Mouse (Mus musculus) monocyte, adult 5-6 weeks (primary cell): Measurements from ENCODE around the gene Sh2b1. TPM values are rescaled to one million over a fixed set of nuclear protein-coding genes. Genes with fewer than 3 reads are reported as not detected.
A peak's percentile ranks its signal among the peaks of the same experiment; 100 is the strongest.

Experiments
- ATAC-seq: fragments of 153-309, 156-312 bp; replicated peaks from 2 replicates; pipeline ENCODE4 v1.8.0; 2017; ENCODE audit warnings: mild to moderate bottlenecking; ENCODE audit not compliant: low TSS enrichment, insufficient number of reproducible peaks, severe bottlenecking, poor library complexity, low FRiP score
- total RNA-seq: library from RNA; stranded (forward); fragments of 200-1000, 200-491, 200-594 nt; gene quantifications from 3 replicates; pipeline ENCODE4 v1.2.3, GENCODE M21; 2017

Sh2b1 gene
- total RNA-seq, 1 experiment from 2014 or later, result 15.4 TPM

DNA sequence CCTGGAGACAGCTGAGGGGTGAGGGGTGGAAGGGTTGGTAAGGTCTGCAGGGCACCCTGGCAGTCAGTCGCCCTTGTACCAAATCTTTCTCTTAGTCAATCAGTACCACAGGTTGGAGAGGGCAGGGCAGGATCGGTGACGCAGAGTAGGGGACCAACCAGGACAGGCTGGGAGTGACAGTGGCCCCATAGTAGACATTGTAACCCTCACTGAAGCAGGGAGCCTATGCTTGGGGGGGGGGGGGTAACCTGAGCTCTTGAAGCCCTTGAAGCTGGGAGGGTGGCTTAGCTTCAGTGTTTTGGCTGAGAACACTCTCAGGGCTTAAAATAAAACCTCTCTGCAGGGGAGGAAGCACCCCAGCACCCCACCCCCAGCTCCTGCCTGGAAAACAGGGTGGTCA is 13.6 kb downstream of the Sh2b1 start:
- ATAC-seq, result no peak

DNA sequence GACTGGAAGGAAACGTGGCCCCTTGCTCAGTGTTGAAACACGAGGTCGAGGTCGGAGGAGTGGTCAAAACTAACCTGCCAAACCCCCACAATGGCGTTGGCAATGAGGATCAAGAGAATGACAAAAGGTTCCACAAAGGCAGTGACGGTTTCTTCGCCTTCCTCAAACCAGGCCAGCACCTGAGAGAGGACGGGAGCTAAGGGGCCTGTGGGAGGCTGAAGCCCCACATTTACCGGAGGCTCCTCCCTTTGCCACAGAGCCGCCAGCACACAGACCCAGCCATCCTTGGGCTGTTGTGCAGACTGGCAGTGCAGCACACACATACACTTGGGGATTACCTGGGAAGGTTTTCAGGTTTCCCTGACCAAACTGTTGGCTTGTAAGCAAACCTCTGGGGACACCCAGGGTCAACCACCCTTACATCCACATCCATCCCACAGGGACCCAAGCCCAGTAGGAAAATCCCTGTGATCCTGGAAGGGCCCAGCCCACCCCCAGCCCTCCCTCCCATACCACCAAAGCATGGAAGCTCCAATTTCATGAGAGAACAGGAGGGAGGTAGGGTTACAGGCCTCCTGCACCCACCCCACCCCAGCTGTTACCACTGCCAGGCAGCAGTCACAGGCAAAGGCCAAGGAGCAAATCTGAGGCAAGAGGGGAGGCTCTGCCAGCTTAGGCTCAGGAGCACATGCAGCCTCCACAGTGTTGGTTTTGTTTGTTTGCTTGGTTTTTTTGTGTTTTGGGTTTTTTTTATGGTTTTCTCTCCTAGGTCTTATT is 14.4 kb downstream of the Sh2b1 start:
- ATAC-seq, result no peak

DNA sequence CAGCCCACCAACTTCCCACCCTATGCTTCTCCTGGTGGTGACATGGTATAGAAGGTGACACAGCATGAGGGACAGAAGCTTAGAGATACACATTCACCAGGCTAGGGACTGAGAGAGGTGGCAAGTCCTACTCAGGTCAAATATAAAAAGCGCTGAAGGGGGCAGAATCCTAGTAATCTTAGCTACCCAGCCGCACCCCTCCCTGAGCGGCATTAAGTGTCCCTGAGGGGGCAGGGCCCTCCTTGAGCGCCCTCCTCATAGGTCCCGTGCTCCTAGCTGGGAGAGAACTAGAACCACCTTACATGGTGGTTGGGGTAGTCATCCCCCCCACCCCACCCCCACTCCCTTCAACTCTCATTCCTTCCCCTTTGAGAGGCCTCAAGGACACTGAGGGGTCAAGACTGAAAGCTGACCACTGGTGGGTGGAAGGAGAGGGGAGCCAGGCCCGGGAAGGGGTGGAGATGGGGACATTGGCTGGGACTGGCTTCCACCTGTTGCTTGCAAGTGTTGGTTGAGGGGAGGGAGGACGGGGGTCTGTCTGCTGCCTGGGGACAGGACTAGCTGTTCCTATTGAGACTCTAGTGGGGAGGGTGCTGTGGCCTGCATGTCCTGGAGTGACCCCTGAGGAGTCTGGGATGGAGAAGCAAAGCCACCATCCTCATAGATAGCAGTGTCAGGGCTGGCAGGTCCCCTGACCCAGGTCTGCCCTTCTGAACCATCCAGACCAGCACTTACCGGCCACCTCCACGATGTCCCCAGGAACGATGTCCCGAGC is 16.2 kb downstream of the Sh2b1 start:
- no peak for ATAC-seq

DNA sequence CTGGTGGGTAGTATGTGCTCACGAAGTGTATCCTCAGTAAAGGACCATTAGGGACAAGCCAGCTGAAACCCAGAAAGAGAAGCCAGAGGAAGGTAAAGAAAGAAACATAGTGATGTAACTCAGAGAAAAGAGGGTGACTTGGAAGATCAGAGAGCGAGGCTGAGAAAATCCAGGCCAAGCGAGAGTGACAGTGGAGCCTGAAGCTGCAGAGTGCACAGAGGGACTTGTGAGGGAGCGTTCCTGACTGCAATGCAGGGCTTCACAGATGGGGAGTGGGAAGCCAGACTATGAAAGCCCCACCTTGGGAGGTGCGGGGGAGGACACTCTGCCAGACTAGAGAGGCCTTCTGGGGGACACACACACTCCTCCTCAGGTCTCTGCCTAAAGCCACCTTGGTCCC is 17.0 kb downstream of the Sh2b1 start:
- ATAC-seq, result no peak

DNA sequence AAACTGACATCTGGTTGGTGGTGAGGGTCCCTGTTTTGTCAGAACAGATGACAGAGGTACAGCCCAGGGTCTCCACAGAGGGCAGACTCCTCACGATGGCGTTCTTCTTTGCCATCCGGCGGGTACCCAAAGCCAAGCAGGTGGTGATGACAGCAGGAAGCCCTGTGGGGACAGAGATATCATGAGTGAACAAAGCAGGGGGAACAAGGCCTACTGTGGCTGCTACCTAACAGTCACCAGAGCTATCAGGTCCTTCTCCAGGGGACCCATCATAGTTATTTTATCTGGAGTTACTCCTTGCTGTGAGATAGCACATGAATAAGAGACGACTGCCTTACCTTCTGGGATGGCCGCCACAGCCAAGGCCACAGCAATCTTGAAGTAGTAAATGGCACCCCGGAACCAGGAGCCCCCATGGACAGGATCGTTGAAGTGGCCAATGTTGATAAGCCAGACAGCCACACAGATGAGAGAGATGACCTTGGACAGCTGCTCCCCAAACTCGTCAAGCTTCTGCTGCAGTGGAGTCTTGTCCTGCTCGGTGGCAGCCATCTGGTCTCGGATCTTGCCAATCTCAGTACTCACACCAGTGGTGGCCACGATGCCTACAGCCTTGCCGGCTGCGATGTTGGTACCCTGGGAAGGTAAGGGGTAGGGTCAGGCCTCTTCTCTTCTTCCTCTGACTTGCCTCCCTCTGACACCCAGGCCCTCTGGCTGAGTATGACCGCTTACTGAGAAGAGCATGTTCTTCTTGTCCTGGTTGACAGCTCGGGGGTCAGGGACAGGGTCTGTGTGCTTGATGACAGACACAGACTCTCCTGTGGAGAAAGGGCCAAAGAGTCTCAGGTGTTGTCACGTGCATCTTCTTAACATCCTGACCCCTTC is 18.6 kb downstream of the Sh2b1 start:
- no peak for ATAC-seq

- no peak for ATAC-seq
Observed at GRCm38 (mm10) chr7:126455242-126455641, 20.0 kb downstream of the Sh2b1 start.

- no peak for ATAC-seq
Observed at GRCm38 (mm10) chr7:126453861-126454260, 21.4 kb downstream of the Sh2b1 start.

- ATAC-seq, result no peak
Observed at GRCm38 (mm10) chr7:126452244-126452643, 23.0 kb downstream of the Sh2b1 start.

- ATAC-seq, result no peak
Observed at GRCm38 (mm10) chr7:126450641-126451040, 24.6 kb downstream of the Sh2b1 start.

GRCm38 (mm10) chr7:126449991-126450390 is 25.2 kb downstream of the Sh2b1 start:
- no peak for ATAC-seq

DNA sequence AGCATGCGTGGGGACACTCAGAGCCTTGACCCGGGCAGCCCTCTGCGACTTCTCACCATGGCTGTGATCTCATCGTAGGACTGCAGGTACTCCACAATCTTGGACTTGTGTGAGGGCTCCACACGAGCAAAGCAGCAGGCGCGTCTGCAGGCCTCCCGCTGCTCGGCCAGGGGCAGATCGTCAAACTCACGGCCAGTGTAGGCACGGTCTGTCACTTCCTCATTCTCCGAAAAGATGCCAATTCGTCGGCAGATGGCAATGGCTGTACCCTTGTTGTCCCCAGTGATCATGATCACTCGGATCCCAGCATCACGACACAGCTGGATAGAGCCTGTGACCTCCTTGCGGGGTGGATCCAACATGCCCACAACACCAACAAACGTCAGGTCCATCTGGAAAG is 26.7 kb downstream of the Sh2b1 start:
- no peak for ATAC-seq

- ATAC-seq, result no peak
Observed at GRCm38 (mm10) chr7:126446217-126446616, 29.0 kb downstream of the Sh2b1 start.

GRCm38 (mm10) chr7:126445104-126445815 is 30.0 kb downstream of the Sh2b1 start:
- no peak for ATAC-seq

DNA sequence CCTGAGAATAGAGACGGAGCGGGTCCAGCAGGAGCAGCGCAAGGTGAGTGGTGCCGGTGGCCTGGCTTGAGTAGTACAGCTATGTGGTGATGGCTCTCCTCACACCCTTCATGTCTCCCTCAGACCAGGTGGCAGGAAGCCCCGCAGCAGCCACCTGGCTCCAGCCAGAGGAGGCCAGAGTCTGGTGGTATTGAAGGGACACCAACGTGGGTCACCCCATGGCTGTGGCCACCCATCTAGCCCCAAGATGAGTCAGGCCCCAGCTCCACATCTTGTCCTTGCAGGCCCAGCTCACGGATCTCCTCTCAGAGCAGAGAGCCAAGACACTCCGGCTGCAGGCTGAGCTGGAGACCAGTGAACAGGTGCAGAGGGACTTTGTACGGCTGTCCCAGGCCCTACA is 30.7 kb downstream of the Sh2b1 start:
- ATAC-seq, result no peak

GRCm38 (mm10) chr7:126443997-126444396 is 31.2 kb downstream of the Sh2b1 start:
- no peak for ATAC-seq

GRCm38 (mm10) chr7:126440134-126440533 is 35.1 kb downstream of the Sh2b1 start:
- no peak for ATAC-seq

GRCm38 (mm10) chr7:126436851-126437250 is 38.4 kb downstream of the Sh2b1 start:
- ATAC-seq, result peak; percentile 83

DNA sequence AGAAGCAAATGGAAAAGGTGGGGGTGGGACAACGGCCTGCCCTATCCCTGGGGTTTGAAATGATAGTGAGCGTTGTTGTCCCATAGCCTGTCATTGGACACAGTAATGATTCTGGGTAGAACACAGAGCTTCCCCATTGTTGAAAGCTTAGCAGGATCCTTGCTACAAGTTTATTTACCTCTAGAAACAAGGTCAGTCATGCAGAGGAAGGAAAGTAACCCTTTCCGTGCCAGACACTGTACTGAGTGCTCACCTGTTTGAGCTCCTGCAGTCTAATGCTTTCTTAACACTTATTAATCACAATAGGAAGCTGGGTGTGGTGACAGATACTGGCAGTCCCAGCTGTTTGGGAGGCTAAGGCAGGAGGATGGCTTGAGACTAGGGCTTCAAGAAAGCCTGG is 39.4 kb downstream of the Sh2b1 start:
- ATAC-seq, result no peak

DNA sequence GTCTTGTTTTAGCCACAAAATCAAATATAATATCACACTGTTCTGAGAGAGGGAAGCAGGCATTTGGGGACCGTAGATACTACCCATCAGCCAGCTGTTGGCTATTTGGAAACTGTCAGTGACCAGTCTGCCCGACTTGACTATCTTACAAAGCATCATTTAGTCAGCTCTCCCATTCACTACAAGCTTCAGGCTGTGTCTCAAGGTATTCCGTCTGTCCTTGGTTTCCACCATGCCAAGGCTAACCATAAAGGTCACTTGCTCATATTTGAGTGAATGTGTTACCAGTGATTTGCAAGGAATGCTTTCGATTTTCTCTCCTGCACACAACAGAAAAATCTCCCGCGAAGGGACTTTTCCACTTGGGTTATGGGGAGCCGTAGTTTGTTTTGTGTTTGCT is 40.5 kb downstream of the Sh2b1 start:
- no peak for ATAC-seq
